Mouse (Mus musculus) heart, adult 2 months (tissue): Measurements from ENCODE around the gene Lrrc71. TPM values are rescaled to one million over a fixed set of nuclear protein-coding genes. Genes with fewer than 3 reads are reported as not detected.

Source experiments
- DNase-seq, 2 experiments: peaks; one replicate each; pipeline ENCODE4 v3.0.0; 2021
- H3K27ac ChIP-seq: fragments of 200-600 bp; 2 replicates; pipeline ENCODE4 v1.8.1; 2022
- H3K27me3 ChIP-seq: fragments of 200-500 bp; 2 replicates; pipeline ENCODE4 v1.6.1; 2012; ENCODE audit warnings: mild to moderate bottlenecking, low read length, inconsistent platforms, mixed read lengths; ENCODE audit not compliant: control insufficient read depth, insufficient read depth
- H3K36me3 ChIP-seq: fragments of 200-500 bp; 2 replicates; pipeline ENCODE4 v1.6.1; 2012; ENCODE audit warnings: low read length, inconsistent platforms; ENCODE audit not compliant: control insufficient read depth, insufficient read depth
- H3K4me1 ChIP-seq: fragments of 200-500 bp; 2 replicates; pipeline ENCODE4 v1.6.1; 2011; ENCODE audit warnings: low read length; ENCODE audit not compliant: control insufficient read depth, insufficient read depth
- H3K4me3 ChIP-seq: fragments of 200-600 bp; 2 replicates; pipeline ENCODE4 v1.8.1; 2022
- H3K79me2 ChIP-seq: fragments of 200-500 bp; replicated peaks from 2 replicates; pipeline ENCODE4 v1.6.1; 2012; ENCODE audit warnings: mild to moderate bottlenecking, inconsistent platforms, low read length, moderate library complexity, mixed read lengths; ENCODE audit not compliant: control insufficient read depth, insufficient read depth
- H3K9ac ChIP-seq: fragments of 200-500 bp; 2 replicates; pipeline ENCODE4 v1.6.1; 2012; ENCODE audit warnings: low read depth, mild to moderate bottlenecking, control low read depth, inconsistent platforms, low read length, mixed read lengths
- CTCF ChIP-seq: fragments of 200-600 bp; IDR thresholded peaks from 2 replicates; pipeline ENCODE4 v1.8.1; 2022; ENCODE audit warnings: antibody characterized with exemption, mild to moderate bottlenecking, moderate library complexity
- EP300 ChIP-seq: fragments of 200-500 bp; IDR thresholded peaks from 2 replicates; pipeline ENCODE4 v1.6.1; 2011; ENCODE audit warnings: low read depth, low read length, control low read depth; ENCODE audit not compliant: insufficient read depth
- POLR2A ChIP-seq: fragments of 200-500 bp; IDR thresholded peaks from 2 replicates; pipeline ENCODE4 v1.6.1; 2011; ENCODE audit warnings: mild to moderate bottlenecking, low read depth, low read length, control low read depth; ENCODE audit not compliant: insufficient read depth
- WGBS: fragments of 180-500 bp; shearing (Covaris S2); methylation state at CpG from one replicate; pipeline ENCODE4 v1.1.7; 2018; 5-methylcytosine and 5-hydroxymethylcytosine counted together
- intact Hi-C: fragments of 180-260 bp; cut with DNase I; formaldehyde crosslinking; loops from one replicate; pipeline ENCODE4 v1.15.1; 2025
- polyA plus RNA-seq: library from polyadenylated mRNA; depleted of rRNA; stranded (reverse); fragments of >200 nt; gene quantifications from 2 replicates; pipeline ENCODE4 v1.2.3, GENCODE M21; 2012
- total RNA-seq, 2 experiments: library from RNA; stranded (reverse); gene quantifications; 2 replicates each; pipeline ENCODE4 v1.2.3; 2021

The Lrrc71 gene
- total and polyA plus RNA-seq, 3 experiments, result 0.36 to 1.1 (median 0.47) TPM

DNA sequence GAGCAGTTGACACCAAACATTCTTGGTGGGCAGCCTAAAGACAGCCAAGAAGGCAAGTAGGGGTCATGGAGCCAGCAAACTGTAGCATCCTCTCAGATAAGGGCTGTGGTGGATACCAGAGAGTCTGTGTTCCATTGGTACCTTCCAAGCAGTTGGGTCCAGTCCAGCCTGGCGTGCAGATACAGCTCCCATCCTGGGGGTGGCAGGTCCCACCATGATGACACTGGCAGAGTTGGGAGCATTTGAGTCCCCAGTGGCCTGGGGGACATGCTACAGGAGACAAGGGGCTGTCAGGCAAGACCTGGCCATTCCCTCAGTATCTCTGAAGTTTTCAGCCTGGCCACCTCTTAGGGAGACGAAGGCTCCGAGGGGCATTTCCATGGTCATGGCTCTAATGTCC lies 4.1 kb upstream of the Lrrc71 start:
- no peaks in the 10 kb centered on the region for H3K36me3 ChIP-seq
- no peaks in the 10 kb centered on the region for H3K4me1 ChIP-seq
- H3K79me2 ChIP-seq, result no peaks in the 10 kb centered on the region
- H3K4me3 ChIP-seq, result no peak overlapping the region
- H3K9ac ChIP-seq, result no peak overlapping the region
- no peak for TF ChIP-seq EP300
- TF ChIP-seq POLR2A, result no peak
- no peak for TF ChIP-seq CTCF
- WGBS, result 91% methylated on average over 3 of the region's 3 CpGs
- intact Hi-C loops, result no loop called here
- no peak for DNase-seq
- H3K27me3 ChIP-seq, result no peaks in the 10 kb centered on the region
- H3K27ac ChIP-seq, result no peak overlapping the region

DNA sequence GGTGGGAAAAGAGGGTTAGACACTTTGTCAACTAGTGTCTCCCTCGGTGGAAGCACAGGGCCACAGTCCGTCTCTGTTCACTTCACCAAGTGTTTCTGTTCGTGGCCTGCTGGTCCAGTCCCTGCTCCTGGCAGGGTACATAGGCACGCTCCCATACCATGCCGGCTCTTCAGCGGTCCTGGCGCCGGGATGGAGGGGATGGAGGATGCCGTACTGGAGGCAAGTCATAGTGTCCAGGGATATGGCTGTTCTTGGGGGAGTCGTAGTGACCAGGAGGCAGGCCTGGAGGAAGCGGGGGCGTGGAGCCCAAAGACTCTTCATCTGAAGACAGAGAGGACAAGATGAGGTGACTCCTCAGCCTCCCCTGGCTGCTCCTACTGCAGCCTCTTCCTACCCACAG lies 1.6 kb upstream of the Lrrc71 start:
- H3K27me3 ChIP-seq, result no peaks in the 10 kb centered on the region
- H3K36me3 ChIP-seq, result no peaks in the 10 kb centered on the region
- H3K79me2 ChIP-seq, result no peaks in the 10 kb centered on the region
- intact Hi-C loops, result loop anchor here (2.0 kb wide), 1 partner anchor 19 kb away; no protein-coding TSS in a partner anchor
- no peak overlapping the region for H3K9ac ChIP-seq
- H3K4me1 ChIP-seq, result no peaks in the 10 kb centered on the region
- WGBS, result 91% methylated on average over 12 of the region's 12 CpGs
- no peak overlapping the region for H3K27ac ChIP-seq
- DNase-seq, result no peak
- TF ChIP-seq EP300 (no peak), CTCF (no peak), POLR2A (no peak)
- H3K4me3 ChIP-seq, result no peak overlapping the region

DNA sequence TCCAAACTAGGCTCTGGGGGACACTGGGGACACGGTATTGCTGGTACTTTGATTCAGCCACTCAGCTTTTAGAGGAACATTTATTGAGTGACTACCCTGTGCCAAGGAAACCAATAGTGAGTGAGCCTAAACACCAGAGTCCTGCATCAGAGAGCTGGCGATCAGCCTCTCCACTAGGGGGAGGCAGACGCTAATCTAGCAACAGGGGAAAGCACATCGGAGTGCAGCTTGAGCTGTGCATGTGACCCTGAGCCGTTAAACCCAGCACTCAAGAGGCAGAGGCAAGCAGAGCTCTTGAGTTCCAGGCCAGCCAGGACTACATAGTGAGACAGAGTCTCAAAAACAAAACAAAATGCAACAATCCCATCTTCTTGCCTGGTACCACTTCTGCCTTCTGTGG lies 611 bp upstream of the Lrrc71 start:
- no peak overlapping the region for H3K9ac ChIP-seq
- TF ChIP-seq CTCF, result peak; percentile 84
- no peak for TF ChIP-seq POLR2A
- 0 out of 2 replicates have a peak, but pooled peaks have one; percentile 35 for TF ChIP-seq EP300
- intact Hi-C loops, result loop anchor here (2.0 kb wide), 1 partner anchor 20 kb away; no protein-coding TSS in a partner anchor
- no peaks in the 10 kb centered on the region for H3K79me2 ChIP-seq
- no peaks in the 10 kb centered on the region for H3K4me1 ChIP-seq
- no peaks in the 10 kb centered on the region for H3K27me3 ChIP-seq
- no peaks in the 10 kb centered on the region for H3K36me3 ChIP-seq
- DNase-seq, result peak; percentile 59 to 72
- no peak overlapping the region for H3K27ac ChIP-seq
- no peak overlapping the region for H3K4me3 ChIP-seq
- 13% methylated on average over 5 of the region's 5 CpGs for WGBS

DNA sequence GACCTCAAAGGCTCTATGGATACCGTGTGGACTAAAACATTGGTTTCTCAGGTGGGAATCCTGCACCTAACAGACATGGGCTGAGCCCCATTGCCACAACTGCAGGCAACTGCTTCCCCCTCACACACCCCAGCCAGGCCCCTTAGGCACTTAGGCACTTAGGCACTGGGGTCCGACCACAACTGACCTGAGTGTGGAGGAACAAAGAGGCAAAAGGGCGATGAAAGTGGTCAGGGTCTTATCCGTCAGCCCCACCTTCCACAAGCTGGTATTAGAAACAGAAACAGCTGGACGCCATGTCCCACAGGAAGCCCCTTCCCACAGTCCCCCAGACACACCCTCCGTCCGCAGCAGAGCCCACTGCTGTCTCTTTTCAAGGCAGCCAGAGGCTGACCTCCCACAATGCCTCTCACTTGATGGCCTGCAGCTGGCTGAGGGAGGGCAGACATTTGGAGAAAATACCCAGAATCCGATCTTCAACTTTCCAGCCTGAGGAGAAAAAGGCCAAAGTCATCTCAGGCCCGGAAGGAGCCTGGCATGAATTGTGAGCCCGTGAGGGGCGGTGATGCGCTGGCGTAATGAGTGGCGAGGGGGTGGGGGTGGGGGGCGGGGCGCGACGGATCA lies 3.3 kb downstream of the Lrrc71 start:
- Histone ChIP-seq H3K9ac (no peak overlapping the region), H3K4me3 (no peak overlapping the region)

DNA sequence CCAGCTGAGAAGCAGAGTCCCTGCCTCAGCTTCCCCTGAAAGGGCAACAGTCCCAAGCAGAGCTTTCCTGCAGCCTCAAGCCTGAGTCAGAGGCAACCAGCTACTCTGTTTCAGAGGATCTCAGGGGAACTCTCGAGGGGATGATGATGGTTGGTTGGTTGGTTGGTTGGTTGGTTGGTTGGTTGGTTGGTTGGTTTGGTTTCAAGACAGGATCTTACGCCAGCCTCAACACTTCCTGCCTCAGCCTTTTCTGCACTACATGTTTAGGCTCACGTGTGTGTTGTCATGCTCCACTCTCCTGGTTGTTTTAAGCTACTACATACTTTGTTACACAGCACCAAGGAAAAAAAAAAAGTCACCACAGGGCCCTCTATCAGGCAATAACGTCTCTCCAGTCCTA lies 4.5 kb downstream of the Lrrc71 start:
- H3K36me3 ChIP-seq, result no peaks in the 10 kb centered on the region
- H3K27me3 ChIP-seq, result no peaks in the 10 kb centered on the region
- H3K79me2 ChIP-seq, result no peaks in the 10 kb centered on the region
- no peaks in the 10 kb centered on the region for H3K4me1 ChIP-seq
- intact Hi-C loops, result no loop called here
- no peak overlapping the region for H3K27ac ChIP-seq
- TF ChIP-seq CTCF (no peak), EP300 (no peak), POLR2A (no peak)
- H3K9ac ChIP-seq, result no peak overlapping the region
- DNase-seq, result no peak
- WGBS, result 89% methylated on average over 4 of the region's 4 CpGs
- no peak overlapping the region for H3K4me3 ChIP-seq

More for the DNA sequence above, 3.3 kb downstream of the Lrrc71 start:
- TF ChIP-seq CTCF (no peak), POLR2A (no peak), EP300 (no peak)
- Histone ChIP-seq H3K79me2 (no peaks in the 10 kb centered on the region), H3K4me1 (no peaks in the 10 kb centered on the region), H3K36me3 (no peaks in the 10 kb centered on the region), H3K27ac (no peak overlapping the region), H3K27me3 (no peaks in the 10 kb centered on the region)
- no peak for DNase-seq
- 36% methylated on average over 18 of the region's 18 CpGs for WGBS
- intact Hi-C loops, result no loop called here

DNA sequence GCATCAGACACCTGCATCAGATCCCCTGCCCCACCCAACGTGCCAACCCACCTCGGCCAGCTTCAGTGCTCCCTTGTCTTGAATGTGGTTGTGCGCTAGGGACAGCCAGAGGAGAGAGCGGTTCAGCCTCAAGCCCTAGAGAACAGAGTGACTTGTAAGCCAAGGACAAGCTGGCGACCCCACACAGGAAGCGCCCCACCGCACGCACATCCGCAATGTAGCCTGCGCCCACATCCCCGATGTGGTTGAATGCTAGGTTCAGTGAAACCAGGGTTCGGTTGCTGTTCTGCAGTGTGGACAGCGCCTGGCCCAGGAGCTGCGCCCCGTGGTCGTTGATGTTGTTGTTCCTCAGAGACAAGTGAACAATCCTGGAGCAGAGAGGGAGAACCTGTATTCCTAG lies 5.7 kb downstream of the Lrrc71 start:
- Histone ChIP-seq H3K79me2 (no peaks in the 10 kb centered on the region), H3K4me3 (no peak overlapping the region), H3K4me1 (no peaks in the 10 kb centered on the region), H3K36me3 (no peaks in the 10 kb centered on the region), H3K9ac (no peak overlapping the region), H3K27me3 (no peaks in the 10 kb centered on the region), H3K27ac (no peak overlapping the region)
- intact Hi-C loops, result no loop called here
- WGBS, result 81% methylated on average over 16 of the region's 16 CpGs
- no peak for DNase-seq
- TF ChIP-seq POLR2A, result no peak
- no peak for TF ChIP-seq EP300
- TF ChIP-seq CTCF, result no peak
